Mouse (Mus musculus): Measurements from ENCODE around the gene Arfgef2. TPM values are rescaled to one million over a fixed set of nuclear protein-coding genes. Genes with fewer than 3 reads are reported as not detected.

Gene Arfgef2
- total and polyA plus RNA-seq, 3 experiments = 19.1 to 27.4 (median 24.5) TPM

GRCm38 (mm10) chr2:166826491-166827224 is 21.3 kb downstream of the Arfgef2 start:
- no peaks in the 10 kb centered on the region for H3K9me3 ChIP-seq (replicated peaks; ENCODE audit: insufficient read depth, low read length)
- H3K9ac ChIP-seq (ENCODE audit: control insufficient read depth, low read depth, low read length, poor library complexity, severe bottlenecking) = no peak overlapping the region
- TF ChIP-seq E2F4 (IDR thresholded peaks at IDR 0.05; ENCODE audit: borderline replicate concordance, low read depth, low read length) (no peak), MAX (IDR thresholded peaks at IDR 0.05; ENCODE audit: low read length) (no peak), UBTF (IDR thresholded peaks at IDR 0.05; ENCODE audit: borderline replicate concordance, insufficient read depth, low read depth, low read length) (no peak), MEF2A (IDR thresholded peaks at IDR 0.05; ENCODE audit: extremely low read depth, insufficient replicate concordance, low read depth, low read length, poor library complexity, severe bottlenecking) (no peak), POLR2AphosphoS2 (IDR thresholded peaks at IDR 0.05; ENCODE audit: low read length) (no peak), RCOR1 (IDR thresholded peaks at IDR 0.05; ENCODE audit: low read depth, low read length) (no peak), MAFK (IDR thresholded peaks at IDR 0.05; ENCODE audit: borderline replicate concordance, low read depth, low read length) (no peak)
- H3K27ac ChIP-seq (ENCODE audit: control insufficient read depth, low read depth, low read length) = no peak overlapping the region
- DNase-seq (ENCODE audit: low read depth, low spot score) = peak; percentile 34
- no peaks in the 10 kb centered on the region for H3K4me1 ChIP-seq (ENCODE audit: control insufficient read depth in 1 of 2, insufficient read depth in 2 of 2, low read length in 2 of 2)
- H3K4me3 ChIP-seq (ENCODE audit: control insufficient read depth in 1 of 2, insufficient read depth in 1 of 2, low read depth in 2 of 2, low read length in 2 of 2) = no peak overlapping the region
- peaks cover 2% of the 10 kb centered on the region; the same call in 1 of the 2 replicates for H3K79me2 ChIP-seq (ENCODE audit: control insufficient read depth, insufficient read depth, low read length, poor library complexity)
- H3K27me3 ChIP-seq (ENCODE audit: control insufficient read depth in 1 of 2, insufficient read depth in 2 of 2, low read length in 2 of 2) = no peaks in the 10 kb centered on the region
- no peaks in the 10 kb centered on the region; a peak in 1 of 4 replicates for H3K36me3 ChIP-seq (ENCODE audit: control insufficient read depth in 1 of 2, insufficient read depth in 2 of 2, low read length in 2 of 2)

DNA sequence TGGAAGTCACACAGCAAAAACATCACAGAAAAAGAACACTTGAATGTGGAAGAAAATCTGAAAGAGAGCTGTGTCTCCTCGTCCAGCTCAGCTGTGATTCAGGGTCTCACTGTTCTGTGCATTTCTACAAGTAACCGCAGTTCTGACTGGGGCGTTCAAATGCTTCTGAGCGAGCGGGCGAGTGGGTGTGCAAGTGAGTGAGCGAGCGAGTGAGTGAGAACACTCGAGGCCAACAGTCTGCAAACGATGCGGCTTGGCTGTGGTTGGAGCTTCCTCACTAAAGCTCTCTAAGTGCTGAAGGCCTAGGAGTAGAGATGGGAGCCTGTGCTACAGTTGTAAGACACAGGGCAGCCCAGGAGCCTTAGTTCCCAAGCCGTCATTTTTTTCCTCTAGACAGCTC is 22.9 kb downstream of the Arfgef2 start:
- no peak for DNase-seq (ENCODE audit: low read depth, low spot score)
- H3K36me3 ChIP-seq (ENCODE audit: control insufficient read depth in 1 of 2, insufficient read depth in 2 of 2, low read length in 2 of 2) = peaks cover 0 to 5% of the 10 kb centered on the region in 2 experiments; a peak in 1 of 4 replicates
- no peaks in the 10 kb centered on the region for H3K4me1 ChIP-seq (ENCODE audit: control insufficient read depth in 1 of 2, insufficient read depth in 2 of 2, low read length in 2 of 2)
- H3K27ac ChIP-seq (ENCODE audit: control insufficient read depth, low read depth, low read length) = no peak overlapping the region
- no peaks in the 10 kb centered on the region for H3K9me3 ChIP-seq (replicated peaks; ENCODE audit: insufficient read depth, low read length)
- no peaks in the 10 kb centered on the region; the same call in 1 of the 2 replicates for H3K79me2 ChIP-seq (ENCODE audit: control insufficient read depth, insufficient read depth, low read length, poor library complexity)
- H3K4me3 ChIP-seq (ENCODE audit: control insufficient read depth in 1 of 2, insufficient read depth in 1 of 2, low read depth in 2 of 2, low read length in 2 of 2) = no peak overlapping the region
- no peak for TF ChIP-seq NRF1 (IDR thresholded peaks at IDR 0.05; ENCODE audit: insufficient read depth, low read depth, low read length, poor library complexity, severe bottlenecking)
- no peak for TF ChIP-seq ZMIZ1 (IDR thresholded peaks at IDR 0.05; ENCODE audit: low read depth, low read length)
- no peak for TF ChIP-seq POLR2AphosphoS5 (IDR thresholded peaks at IDR 0.05; ENCODE audit: borderline replicate concordance, low read depth, low read length)
- no peak for TF ChIP-seq CTCF (IDR thresholded peaks at IDR 0.05 in 2 of 3, conservative IDR thresholded peaks at IDR 0.05 in 1 of 3; ENCODE audit: control insufficient read depth in 1 of 3, insufficient read depth in 1 of 3, low read depth in 2 of 3, low read length in 3 of 3, poor library complexity in 1 of 3, severe bottlenecking in 1 of 3)
- TF ChIP-seq TBP (IDR thresholded peaks at IDR 0.05; ENCODE audit: low read depth, low read length) = no peak
- no peak for TF ChIP-seq ZNF384 (IDR thresholded peaks at IDR 0.05; ENCODE audit: low read depth, low read length)
- no peak for TF ChIP-seq RCOR1 (IDR thresholded peaks at IDR 0.05; ENCODE audit: low read depth, low read length)
- no peak for TF ChIP-seq MEF2A (IDR thresholded peaks at IDR 0.05; ENCODE audit: extremely low read depth, insufficient replicate concordance, low read depth, low read length, poor library complexity, severe bottlenecking)
- TF ChIP-seq POLR2A (IDR thresholded peaks at IDR 0.05; ENCODE audit: control insufficient read depth in 1 of 2, insufficient read depth in 1 of 2, low read depth in 1 of 2, low read length in 2 of 2, poor library complexity in 1 of 2) = no peak
- H3K9ac ChIP-seq (ENCODE audit: control insufficient read depth, low read depth, low read length, poor library complexity, severe bottlenecking) = no peak overlapping the region
- no peaks in the 10 kb centered on the region for H3K27me3 ChIP-seq (ENCODE audit: control insufficient read depth in 1 of 2, insufficient read depth in 2 of 2, low read length in 2 of 2)
